Mouse (Mus musculus) ovary, postnatal 14 days (tissue): ENCODE results near the gene Nxpe4.

Experiments used
- DNase-seq: peaks from one replicate; pipeline ENCODE4 v3.0.0; 2022; ENCODE audit warnings: low spot score

Nxpe4 gene

DNA sequence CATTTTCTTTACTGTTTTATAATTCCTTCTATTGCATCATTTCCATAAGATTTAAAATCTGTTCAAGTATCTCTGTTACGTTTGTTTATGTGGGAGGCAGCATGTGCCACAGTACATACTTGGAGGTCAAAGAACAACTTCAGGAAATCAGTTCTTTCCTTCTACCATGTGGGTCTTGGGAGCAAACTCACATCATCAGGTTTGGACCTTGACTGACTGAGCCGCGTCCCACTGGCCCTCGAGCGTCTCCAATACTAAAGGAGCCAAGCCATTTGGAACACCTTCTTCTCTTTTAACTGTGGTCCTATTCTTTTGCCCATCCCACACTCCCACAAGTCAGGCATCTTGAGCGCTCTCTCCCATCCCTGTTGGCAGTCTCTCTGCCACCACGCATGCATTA, 167.8 kb downstream of the Nxpe4 start:
- DNase-seq = no peak

- DNase-seq = no peak
These were observed 177.1 kb downstream of the Nxpe4 start for GRCm38 (mm10) chr9:48338783-48339455.

GRCm38 (mm10) chr9:48339563-48339962, 177.7 kb downstream of the Nxpe4 start:
- no peak for DNase-seq

- DNase-seq = no peak
These were observed 179.0 kb downstream of the Nxpe4 start for GRCm38 (mm10) chr9:48340708-48341380.

DNA sequence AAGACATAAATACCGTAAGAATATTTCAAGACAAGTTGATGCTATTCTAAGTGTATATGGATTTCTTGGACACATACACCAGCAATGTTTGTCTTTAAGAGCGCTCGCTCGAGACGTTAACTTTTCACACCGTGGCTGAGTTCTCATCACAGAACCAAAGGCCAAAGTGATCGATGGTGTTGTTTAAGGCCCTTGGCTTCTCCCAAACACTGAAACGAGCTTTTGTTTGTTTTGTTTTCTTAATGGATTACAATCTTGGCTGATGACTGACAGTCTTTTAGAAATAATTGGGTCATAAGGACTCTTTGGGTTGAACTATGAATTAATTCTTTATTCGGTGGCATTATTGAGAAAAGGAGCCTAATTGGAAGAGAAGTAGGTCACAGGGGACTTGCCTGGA, 183.6 kb downstream of the Nxpe4 start:
- no peak for DNase-seq

DNA sequence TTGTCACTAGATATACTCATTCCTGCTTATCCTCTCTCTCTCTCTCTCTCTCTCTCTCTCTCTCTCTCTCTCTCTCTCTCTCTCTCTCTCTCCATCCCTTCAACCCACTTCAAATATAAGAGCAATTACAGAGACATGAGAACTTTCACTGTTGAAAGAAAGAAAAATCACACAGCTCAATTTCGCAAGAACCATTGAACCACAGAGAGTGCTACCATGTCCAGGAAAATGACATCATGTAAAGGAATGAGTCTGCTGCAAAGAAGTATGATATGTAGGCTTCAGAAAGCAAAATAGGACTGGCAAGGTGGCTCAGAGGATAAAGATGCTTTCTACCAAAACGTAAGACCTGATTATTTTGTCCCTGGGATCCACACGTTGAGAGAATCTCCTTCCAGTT, 184.0 kb downstream of the Nxpe4 start:
- DNase-seq = no peak

DNA sequence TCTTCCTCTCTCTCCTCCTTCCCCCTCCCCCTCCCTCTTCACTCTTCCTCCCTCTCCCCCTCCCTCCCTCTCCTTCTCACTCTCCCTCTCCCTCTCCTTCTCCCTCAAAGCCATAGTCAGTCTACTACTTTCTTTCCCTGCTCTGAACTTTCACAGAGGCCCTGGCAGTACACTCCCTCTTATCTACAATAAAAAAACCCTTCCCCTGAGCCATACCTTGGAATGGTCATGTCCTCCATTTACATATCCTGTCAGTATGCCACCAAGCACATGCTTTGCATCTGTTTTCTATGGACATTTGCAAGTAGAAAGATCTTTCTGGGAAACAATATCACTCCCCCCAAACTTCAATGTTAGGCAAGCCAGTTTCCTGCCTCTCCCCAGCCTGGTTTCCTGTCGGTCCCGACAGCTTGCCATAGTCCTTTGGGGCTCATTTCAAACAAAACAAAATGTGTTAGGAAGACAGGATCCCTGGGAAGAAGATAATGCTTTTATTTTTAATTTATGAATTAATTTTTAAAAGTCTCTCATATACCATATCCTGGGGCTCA, 191.4 kb downstream of the Nxpe4 start, which contains the start of gene Nxpe2:
TSS of gene Nxpe2 (minus strand) at position 307 of the 551 bp plus-strand sequence.
- no peak for DNase-seq

GRCm38 (mm10) chr9:48354122-48354521, 192.3 kb downstream of the Nxpe4 start:
- no peak for DNase-seq

DNA sequence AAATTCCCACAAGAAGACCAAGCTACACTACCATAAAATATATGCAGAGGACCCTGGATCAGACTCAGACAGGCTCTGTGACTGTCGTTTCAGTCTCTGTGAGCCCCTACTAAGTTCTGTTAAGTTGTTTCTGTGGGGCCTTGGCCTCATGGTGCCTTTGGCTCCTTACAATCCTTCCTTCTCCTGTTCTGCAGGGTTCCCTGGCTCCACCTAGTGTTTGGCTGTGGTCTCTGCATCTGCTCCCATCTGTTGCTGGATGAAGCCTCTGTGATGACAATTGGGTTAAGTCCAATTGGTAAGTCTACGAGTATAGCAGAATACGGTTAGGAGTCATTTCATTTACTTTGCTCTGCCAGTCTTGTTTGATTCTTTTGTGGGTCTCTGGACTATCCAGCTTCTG, 193.0 kb downstream of the Nxpe4 start:
- DNase-seq = peak; percentile 65

GRCm38 (mm10) chr9:48357097-48357496, 195.3 kb downstream of the Nxpe4 start:
- no peak for DNase-seq

- no peak for DNase-seq
These were observed 199.0 kb downstream of the Nxpe4 start for GRCm38 (mm10) chr9:48360826-48361225.

GRCm38 (mm10) chr9:48361815-48362631, 200.2 kb downstream of the Nxpe4 start:
- DNase-seq = no peak

DNA sequence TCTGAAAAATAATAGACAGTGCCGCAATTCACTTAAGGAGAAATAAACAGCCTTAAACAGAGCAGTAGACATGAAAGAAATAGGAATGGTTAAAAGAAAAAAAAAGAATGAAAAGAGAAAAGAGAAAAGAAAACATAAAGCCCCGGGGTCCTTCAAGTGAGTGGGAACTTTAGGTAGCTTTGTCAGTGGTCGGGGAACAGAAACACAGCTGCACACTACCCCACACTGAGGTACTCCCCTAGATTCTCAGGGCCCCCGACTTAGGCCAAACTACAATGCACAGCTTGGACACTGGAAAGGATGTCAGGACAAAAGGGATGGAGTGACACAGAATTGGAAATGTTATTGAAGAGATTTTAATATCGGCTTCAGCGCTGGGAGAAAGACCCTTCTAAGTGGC, 200.9 kb downstream of the Nxpe4 start:
- DNase-seq = no peak

- DNase-seq = no peak
These were observed 211.5 kb downstream of the Nxpe4 start for GRCm38 (mm10) chr9:48373232-48373878.

DNA sequence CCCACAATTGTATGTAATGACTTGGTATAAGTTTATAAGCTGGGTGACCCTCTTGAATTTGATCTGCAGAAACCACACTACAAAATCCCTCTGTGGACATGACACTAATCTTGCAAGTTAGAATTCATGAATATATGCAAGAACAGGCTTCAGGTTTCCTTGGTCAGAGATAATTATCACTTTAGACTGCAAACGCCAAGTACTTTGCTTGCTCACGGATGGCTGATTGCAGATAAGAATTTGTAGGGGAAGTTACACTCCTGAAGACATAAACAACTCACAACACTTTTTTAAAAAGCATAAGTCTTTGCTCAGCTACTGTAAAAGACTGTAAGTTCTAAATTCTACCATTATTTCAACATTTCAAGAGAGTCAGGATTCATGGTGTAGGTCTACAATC, 212.5 kb downstream of the Nxpe4 start:
- DNase-seq = no peak

DNA sequence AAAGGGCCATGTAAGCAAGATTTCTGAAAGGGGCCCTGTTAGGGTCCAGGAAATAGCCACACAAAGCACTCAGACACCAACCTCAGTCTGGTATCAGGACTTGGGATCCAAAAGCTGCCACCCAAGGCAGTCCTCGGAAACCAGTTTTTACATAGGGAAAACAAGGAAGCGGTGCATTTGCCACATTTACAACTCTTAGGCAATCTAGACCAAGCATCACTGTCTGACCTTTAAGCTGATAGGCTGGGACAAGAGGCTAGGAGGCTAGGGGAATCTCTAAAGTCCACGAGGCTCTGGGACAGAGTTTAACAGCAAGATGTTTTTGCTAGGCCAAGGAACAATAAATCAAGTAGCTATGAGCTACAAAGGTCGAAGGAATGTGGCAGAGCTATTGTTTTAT, 226.6 kb downstream of the Nxpe4 start:
- no peak for DNase-seq

GRCm38 (mm10) chr9:48389983-48390382, 228.2 kb downstream of the Nxpe4 start:
- no peak for DNase-seq

- DNase-seq = no peak
These were observed 241.9 kb downstream of the Nxpe4 start for GRCm38 (mm10) chr9:48403590-48404209.

GRCm38 (mm10) chr9:48404687-48405086, 242.9 kb downstream of the Nxpe4 start:
- no peak for DNase-seq

GRCm38 (mm10) chr9:48407549-48408327, 245.9 kb downstream of the Nxpe4 start:
- DNase-seq = no peak
